Mouse (Mus musculus) hindbrain, embryonic 15.5 days (tissue): ENCODE measurements around the gene Syk. TPM values are rescaled to one million over a fixed set of nuclear protein-coding genes. Genes with fewer than 3 reads are reported as not detected.

Source experiments
- ATAC-seq: fragments of 200-750 bp; cut with Nextera tagmentation; 2 replicates; pipeline ENCODE4 v1.8.0; 2017; ENCODE audit warnings: low read depth, moderate number of reproducible peaks, moderate TSS enrichment; ENCODE audit not compliant: low FRiP score
- H3K27ac ChIP-seq: fragments of 300-500 bp; sonication (generic); replicated peaks from 2 replicates; pipeline ENCODE4 v1.5.1; 2015; ENCODE audit warnings: mild to moderate bottlenecking, inconsistent platforms
- H3K27me3 ChIP-seq: fragments of 300-500 bp; sonication (generic); 2 replicates; pipeline ENCODE4 v1.6.1; 2015; ENCODE audit warnings: control low read depth, inconsistent platforms
- H3K36me3 ChIP-seq: fragments of 300-500 bp; sonication (generic); 2 replicates; pipeline ENCODE4 v1.6.1; 2015; ENCODE audit warnings: control low read depth, inconsistent platforms
- H3K4me1 ChIP-seq: fragments of 300-500 bp; sonication (generic); replicated peaks from 2 replicates; pipeline ENCODE4 v1.6.1; 2015; ENCODE audit warnings: control low read depth, inconsistent platforms
- H3K4me2 ChIP-seq: fragments of 300-500 bp; sonication (generic); 2 replicates; pipeline ENCODE4 v1.6.1; 2015; ENCODE audit warnings: moderate library complexity, mild to moderate bottlenecking, inconsistent platforms
- H3K4me3 ChIP-seq: fragments of 300-500 bp; sonication (generic); 2 replicates; pipeline ENCODE4 v1.5.1; 2015; ENCODE audit warnings: mild to moderate bottlenecking, inconsistent platforms
- H3K9ac ChIP-seq: fragments of 300-500 bp; sonication (generic); 2 replicates; pipeline ENCODE4 v1.6.1; 2015; ENCODE audit warnings: inconsistent platforms
- H3K9me3 ChIP-seq: fragments of 300-500 bp; sonication (generic); 2 replicates; pipeline ENCODE4 v1.6.1; 2016; ENCODE audit warnings: control low read depth, inconsistent platforms
- WGBS: fragments of 180-500 bp; shearing (Covaris S2); methylation state at CpG from one replicate; pipeline ENCODE4 v1.1.7; 2015; 5-methylcytosine and 5-hydroxymethylcytosine counted together
- polyA plus RNA-seq: library from polyadenylated mRNA; unstranded; fragments of >200 nt; fragmentation: Nextera tagmentation; extraction: Ambion mirVana; gene quantifications from 2 replicates; pipeline ENCODE4 v1.2.1, GENCODE M21; 2015

Gene Syk
- polyA plus RNA-seq, 1 experiment from 2014 or later: 1.4 TPM

- no peaks in the 10 kb centered on the region for H3K36me3 ChIP-seq
- H3K4me1 ChIP-seq: no peaks in the 10 kb centered on the region
- no peak for ATAC-seq
- no peak overlapping the region for H3K27ac ChIP-seq
- no peak overlapping the region for H3K9ac ChIP-seq
- no peak overlapping the region for H3K4me3 ChIP-seq
- H3K27me3 ChIP-seq: no peaks in the 10 kb centered on the region
- no peaks in the 10 kb centered on the region for H3K9me3 ChIP-seq
- 85% methylated on average over 10 of the region's 10 CpGs for WGBS
- H3K4me2 ChIP-seq: no peak overlapping the region
Observed at GRCm38 (mm10) chr13:52636176-52636748, 53.3 kb downstream of the Syk start.

DNA sequence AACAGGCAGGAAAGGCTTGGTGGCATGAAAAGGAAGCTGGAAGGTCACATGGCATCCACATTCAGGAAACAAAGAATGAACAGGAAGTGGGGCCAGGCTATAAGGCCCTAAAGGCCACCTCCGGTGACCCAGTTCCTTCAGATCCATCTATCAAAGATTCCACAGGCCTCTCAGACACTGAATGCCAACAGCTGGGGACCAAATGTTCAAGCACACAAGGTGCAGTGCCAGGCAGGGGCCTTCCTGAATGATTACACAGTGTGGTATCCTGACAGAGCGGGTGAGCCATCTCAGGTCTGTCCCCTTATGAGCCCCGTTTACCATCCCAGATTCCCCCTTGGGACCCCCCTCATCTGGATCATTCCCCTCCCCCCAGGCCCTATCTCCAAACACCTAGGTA lies 63.6 kb downstream of the Syk start:
- Histone ChIP-seq H3K36me3 (no peaks in the 10 kb centered on the region), H3K4me3 (no peak overlapping the region), H3K9ac (no peak overlapping the region), H3K27me3 (no peaks in the 10 kb centered on the region), H3K4me2 (no peak overlapping the region), H3K9me3 (no peaks in the 10 kb centered on the region), H3K4me1 (no peaks in the 10 kb centered on the region), H3K27ac (no peak overlapping the region)
- WGBS: 87% methylated on average over 3 of the region's 3 CpGs
- ATAC-seq: no peak

DNA sequence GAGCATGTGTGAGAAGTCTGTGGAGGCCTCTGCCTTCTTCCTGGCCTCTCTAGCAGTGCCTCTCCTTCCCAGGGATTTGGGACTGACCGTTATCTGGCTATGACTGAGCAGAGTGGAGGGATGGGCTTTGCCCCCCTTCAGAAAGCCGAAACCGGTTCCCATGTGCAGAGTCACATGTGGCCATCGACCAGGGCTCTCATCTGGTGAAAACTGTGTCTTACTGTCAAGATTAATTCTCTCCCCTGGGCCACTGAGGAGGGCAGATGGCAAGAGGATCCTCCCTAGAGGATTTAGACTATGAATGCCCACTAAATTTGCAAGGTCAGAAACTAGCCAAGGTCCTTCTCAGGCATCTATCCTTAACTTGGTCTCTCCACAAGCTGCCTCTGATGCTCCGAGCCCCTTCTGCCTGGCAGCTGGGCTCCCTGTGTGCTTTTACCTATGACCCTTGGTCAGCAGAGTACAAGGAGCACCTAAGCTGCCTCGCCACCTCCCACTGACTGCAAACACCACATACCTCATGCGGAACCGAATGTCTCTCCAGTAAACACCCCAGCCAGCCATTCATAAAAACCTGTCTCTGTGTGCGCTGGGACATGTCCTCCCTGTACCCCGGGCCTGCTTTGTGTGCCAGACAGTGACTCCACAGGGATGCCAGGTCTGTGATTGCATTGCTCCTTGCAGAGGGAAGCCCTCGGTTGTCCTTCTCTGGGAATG lies 65.2 kb downstream of the Syk start:
- H3K27ac ChIP-seq: no peak overlapping the region
- no peaks in the 10 kb centered on the region for H3K9me3 ChIP-seq
- no peak overlapping the region for H3K9ac ChIP-seq
- no peak overlapping the region for H3K4me3 ChIP-seq
- no peaks in the 10 kb centered on the region for H3K4me1 ChIP-seq
- H3K36me3 ChIP-seq: no peaks in the 10 kb centered on the region
- 41% methylated on average over 11 of the region's 11 CpGs for WGBS
- H3K4me2 ChIP-seq: no peak overlapping the region
- H3K27me3 ChIP-seq: no peaks in the 10 kb centered on the region
- ATAC-seq: no peak

- Histone ChIP-seq H3K9me3 (no peaks in the 10 kb centered on the region), H3K4me2 (no peak overlapping the region), H3K4me3 (no peak overlapping the region), H3K4me1 (no peaks in the 10 kb centered on the region), H3K27ac (no peak overlapping the region), H3K27me3 (0 out of 2 replicates have a peak, but pooled peaks cover 2% of the 10 kb centered on the region), H3K36me3 (no peaks in the 10 kb centered on the region), H3K9ac (no peak overlapping the region)
- 98% methylated on average over 6 of the region's 6 CpGs for WGBS
- ATAC-seq: no peak
Observed at GRCm38 (mm10) chr13:52649791-52650418, 66.9 kb downstream of the Syk start.

- 48% methylated on average over 11 of the region's 12 CpGs for WGBS
- Histone ChIP-seq H3K9me3 (no peaks in the 10 kb centered on the region), H3K9ac (no peak overlapping the region), H3K4me3 (no peak overlapping the region), H3K36me3 (no peaks in the 10 kb centered on the region), H3K4me2 (no peak overlapping the region), H3K27ac (no peak overlapping the region), H3K4me1 (no peaks in the 10 kb centered on the region), H3K27me3 (0 out of 2 replicates have a peak, but pooled peaks cover 2% of the 10 kb centered on the region)
- 0 out of 2 replicates have a peak, but pooled peaks have one; percentile 16 for ATAC-seq
Observed at GRCm38 (mm10) chr13:52651383-52652252, 68.6 kb downstream of the Syk start.

DNA sequence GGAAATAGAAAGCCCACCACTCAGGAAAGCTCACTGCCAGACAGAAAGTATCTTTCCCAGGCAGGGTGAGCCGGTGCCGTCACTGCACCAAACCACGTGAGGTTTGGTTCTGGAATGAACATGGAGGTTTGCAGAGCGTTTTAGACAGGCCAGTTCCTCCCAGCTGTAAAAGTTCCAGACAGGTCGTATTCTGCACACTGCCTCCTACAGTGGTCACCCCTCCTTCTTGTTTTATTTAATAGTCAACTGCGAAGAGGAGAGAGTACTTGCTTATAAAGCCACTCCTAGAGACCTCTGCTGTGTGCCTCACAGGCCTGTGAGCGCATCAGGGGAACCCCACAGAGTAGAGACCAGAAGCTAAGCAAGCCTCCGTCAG lies 69.3 kb downstream of the Syk start:
- Histone ChIP-seq H3K4me1 (no peaks in the 10 kb centered on the region), H3K4me3 (no peak overlapping the region), H3K4me2 (no peak overlapping the region), H3K27me3 (0 out of 2 replicates have a peak, but pooled peaks cover 2% of the 10 kb centered on the region), H3K9ac (no peak overlapping the region), H3K27ac (no peak overlapping the region), H3K36me3 (no peaks in the 10 kb centered on the region), H3K9me3 (no peaks in the 10 kb centered on the region)
- WGBS: 85% methylated on average over 8 of the region's 8 CpGs
- no peak for ATAC-seq

- Histone ChIP-seq H3K4me1 (no peaks in the 10 kb centered on the region), H3K36me3 (no peaks in the 10 kb centered on the region)
Observed at GRCm38 (mm10) chr13:52654081-52654829, 71.3 kb downstream of the Syk start.

GRCm38 (mm10) chr13:52654830-52655308 lies 71.9 kb downstream of the Syk start:
- Histone ChIP-seq H3K4me2 (no peak overlapping the region), H3K9ac (no peak overlapping the region), H3K4me3 (no peak overlapping the region), H3K27me3 (0 out of 2 replicates have a peak, but pooled peaks cover 2% of the 10 kb centered on the region), H3K9me3 (no peaks in the 10 kb centered on the region), H3K27ac (no peak overlapping the region), H3K4me1 (no peaks in the 10 kb centered on the region), H3K36me3 (no peaks in the 10 kb centered on the region)
- WGBS: 36% methylated on average over 9 of the region's 9 CpGs
- no peak for ATAC-seq

More at GRCm38 (mm10) chr13:52654081-52654829, 71.3 kb downstream of the Syk start:
- H3K4me3 ChIP-seq: no peak overlapping the region
- H3K9ac ChIP-seq: no peak overlapping the region
- H3K4me2 ChIP-seq: no peak overlapping the region
- ATAC-seq: no peak
- H3K27me3 ChIP-seq: 0 out of 2 replicates have a peak, but pooled peaks cover 2% of the 10 kb centered on the region
- H3K27ac ChIP-seq: no peak overlapping the region
- no peaks in the 10 kb centered on the region for H3K9me3 ChIP-seq
- whole genome bisulfite sequencing: 73% methylated on average over 12 of the region's 12 CpGs

- ATAC-seq: no peak
- Histone ChIP-seq H3K9me3 (no peaks in the 10 kb centered on the region), H3K4me2 (no peak overlapping the region), H3K4me1 (no peaks in the 10 kb centered on the region), H3K9ac (no peak overlapping the region), H3K27ac (no peak overlapping the region), H3K4me3 (no peak overlapping the region), H3K36me3 (no peaks in the 10 kb centered on the region), H3K27me3 (0 out of 2 replicates have a peak, but pooled peaks cover 2% of the 10 kb centered on the region)
- WGBS: 90% methylated on average over 7 of the region's 7 CpGs
Observed at GRCm38 (mm10) chr13:52657966-52658365, 75.0 kb downstream of the Syk start.

DNA sequence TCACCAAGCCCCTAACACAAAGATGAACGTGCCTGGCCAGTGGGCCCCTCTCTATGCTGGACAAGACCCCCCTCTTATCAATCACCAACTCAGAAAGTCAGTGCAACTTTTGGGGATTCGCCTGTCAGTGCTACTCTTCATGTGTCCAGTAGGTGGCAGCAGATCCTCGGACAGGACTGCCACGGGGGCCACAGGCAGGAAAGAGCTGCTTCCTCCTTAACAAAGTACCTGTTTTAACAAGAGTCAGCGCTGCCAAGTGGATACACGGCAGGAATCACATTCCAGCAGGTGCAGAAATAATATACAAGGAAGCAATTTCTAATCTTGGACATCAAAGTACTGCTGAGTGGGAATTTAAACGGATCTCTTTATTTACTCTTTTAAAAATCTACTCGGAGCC lies 75.5 kb downstream of the Syk start:
- no peak overlapping the region for H3K4me2 ChIP-seq
- WGBS: 16% methylated on average over 8 of the region's 8 CpGs
- H3K27ac ChIP-seq: no peak overlapping the region
- no peak overlapping the region for H3K9ac ChIP-seq
- no peaks in the 10 kb centered on the region for H3K9me3 ChIP-seq
- H3K27me3 ChIP-seq: 0 out of 2 replicates have a peak, but pooled peaks cover 2% of the 10 kb centered on the region
- ATAC-seq: no peak
- no peaks in the 10 kb centered on the region for H3K36me3 ChIP-seq
- H3K4me1 ChIP-seq: no peaks in the 10 kb centered on the region
- no peak overlapping the region for H3K4me3 ChIP-seq

DNA sequence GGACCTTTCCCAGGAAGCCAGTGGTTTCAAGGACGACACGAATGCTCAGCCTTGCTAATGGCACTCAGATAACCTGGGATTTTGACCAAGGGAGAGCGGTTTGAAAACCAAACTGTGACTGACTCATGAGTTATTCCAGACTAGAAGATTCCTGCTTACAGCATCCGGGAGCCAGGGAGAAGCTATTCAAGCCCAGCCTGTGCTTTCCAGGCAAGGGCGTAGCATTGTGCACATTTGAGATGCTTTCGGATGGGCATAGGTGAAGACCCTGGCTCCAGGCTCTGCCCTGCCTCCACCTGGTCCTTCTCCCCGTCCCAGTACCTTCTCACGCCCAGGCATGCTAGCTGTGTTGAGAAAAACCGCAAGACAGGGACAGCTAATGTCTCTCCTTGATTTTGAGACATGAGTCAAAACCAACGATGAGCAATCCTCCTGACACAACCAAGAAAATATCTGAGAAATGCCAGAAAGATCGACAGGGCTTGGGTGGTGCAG lies 76.2 kb downstream of the Syk start:
- Histone ChIP-seq H3K9me3 (no peaks in the 10 kb centered on the region), H3K4me1 (no peaks in the 10 kb centered on the region), H3K36me3 (no peaks in the 10 kb centered on the region), H3K9ac (no peak overlapping the region), H3K4me2 (no peak overlapping the region), H3K27me3 (0 out of 2 replicates have a peak, but pooled peaks cover 2% of the 10 kb centered on the region), H3K27ac (no peak overlapping the region), H3K4me3 (no peak overlapping the region)
- ATAC-seq: no peak
- WGBS: 89% methylated on average over 11 of the region's 11 CpGs
